Mouse (Mus musculus) heart, adult 2 months (tissue): ENCODE data around the gene Gm12794.

Source experiments
- CTCF ChIP-seq: fragments of 200-600 bp; IDR thresholded peaks from 2 replicates; pipeline ENCODE4 v1.8.1; 2022; ENCODE audit warnings: antibody characterized with exemption, mild to moderate bottlenecking, moderate library complexity
- POLR2A ChIP-seq: fragments of 200-500 bp; IDR thresholded peaks from 2 replicates; pipeline ENCODE4 v1.6.1; 2011; ENCODE audit warnings: mild to moderate bottlenecking, low read depth, low read length, control low read depth; ENCODE audit not compliant: insufficient read depth

DNA sequence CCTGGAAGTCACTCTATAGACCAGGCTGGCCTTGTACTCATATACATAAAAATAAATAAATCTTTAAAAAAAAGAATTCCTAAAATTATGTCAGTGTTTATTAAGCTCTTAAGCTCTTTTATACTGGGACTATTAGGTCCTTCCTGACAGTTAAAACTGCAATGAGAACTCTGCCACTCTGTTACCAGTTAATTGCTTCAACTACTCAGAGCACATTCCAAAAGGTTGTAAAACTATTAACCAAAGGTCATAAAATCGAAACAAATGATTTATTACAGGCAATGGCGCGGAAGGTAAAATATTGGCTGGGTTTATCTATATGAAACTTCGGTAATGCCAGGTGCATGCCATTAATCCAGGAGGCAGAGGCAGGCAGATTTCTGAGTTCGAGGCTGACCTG is 45.5 kb downstream of the Gm12794 start:
- no peak for TF ChIP-seq CTCF
- TF ChIP-seq POLR2A: no peak
